ENCODE assay signal across 8 mouse cellular contexts in genomic region chr4:124701052-124701845, GRCm38 (mm10). TPM values are rescaled to one million over a fixed set of nuclear protein-coding genes. Genes with fewer than 3 reads are reported as not detected.
DNase-seq lines count a peak whose midpoint lies in the region; ATAC-seq and TF ChIP-seq lines count a peak whose summit lies in the region.

No protein-coding gene starts in this region.

- DNase-seq in kidney, adult 18-20 months: no peak
- DNase-seq in Patski (ENCODE audit: low read depth, low spot score): no peak
- peak; percentile 83 for DNase-seq in gastrocnemius, adult 2 months
- DNase-seq in yolk sac, embryonic 10.5 days (ENCODE audit: low spot score): peak; percentile 69
- no peak for DNase-seq in right cerebral cortex, postnatal 4 days

- no peak for TF ChIP-seq CTCF in Patski (IDR thresholded peaks at IDR 0.05)
- no peak for TF ChIP-seq CTCF in gastrocnemius, adult 2 months (IDR thresholded peaks at IDR 0.05)

- CTCF ChIA-PET in Patski (lab: Charles Lee): interaction anchor here (1.0 to 1.3 kb wide), 2 partner anchors 10 to 13 kb away, joined by 3 to 4 read pairs; no protein-coding TSS in a partner anchor

- peak overlapping the region; percentile 86 for H3K4me3 ChIP-seq in kidney, embryonic 15.5 days (replicated peaks)
- peak overlapping the region; percentile 93 for H3K4me3 ChIP-seq in gastrocnemius, adult 2 months
- peak overlapping the region; percentile 60 for H3K4me3 ChIP-seq in midbrain, embryonic 12.5 days

- 0 out of 2 replicates have a peak, but pooled peaks cover 2% of the 10 kb centered on the region for H3K27me3 ChIP-seq in kidney, embryonic 15.5 days
- no peaks in the 10 kb centered on the region for H3K27me3 ChIP-seq in Patski
- peaks cover 38% of the 10 kb centered on the region for H3K27me3 ChIP-seq in midbrain, embryonic 12.5 days

- peaks cover 7% of the 10 kb centered on the region; the same call in 1 of the 2 replicates for H3K36me3 ChIP-seq in kidney, embryonic 15.5 days
- H3K36me3 ChIP-seq in midbrain, embryonic 12.5 days: no peaks in the 10 kb centered on the region

- peak overlapping the region; percentile 88 for H3K27ac ChIP-seq in kidney, embryonic 15.5 days
- peak overlapping the region; percentile 99 for H3K27ac ChIP-seq in gastrocnemius, adult 2 months
- H3K27ac ChIP-seq in midbrain, embryonic 12.5 days (replicated peaks): 0 out of 2 replicates have a peak overlapping the region, but pooled peaks have one; percentile 10

- H3K4me1 ChIP-seq in kidney, embryonic 15.5 days: peaks cover 65% of the 10 kb centered on the region
- peaks cover 52% of the 10 kb centered on the region for H3K4me1 ChIP-seq in midbrain, embryonic 12.5 days

- POLR2A ChIA-PET in Patski (lab: Charles Lee): interaction anchor here (0.7 to 1.0 kb wide), 2 partner anchors 8 to 16 kb away, joined by 4 to 5 read pairs; no protein-coding TSS in a partner anchor

- H3K9me3 ChIP-seq in kidney, embryonic 15.5 days (replicated peaks): no peaks in the 10 kb centered on the region
- H3K9me3 ChIP-seq in midbrain, embryonic 12.5 days: no peaks in the 10 kb centered on the region

- intact Hi-C loops in gastrocnemius, adult 2 months (cut with DNase I): loop anchor here (2.0 kb wide), 1 partner anchor 16 kb away; no protein-coding TSS in a partner anchor

- H3K9ac ChIP-seq in kidney, embryonic 15.5 days: peak overlapping the region; percentile 91
- peak overlapping the region; percentile 77 for H3K9ac ChIP-seq in midbrain, embryonic 12.5 days (replicated peaks)

- WGBS in kidney, embryonic 15.5 days: 3% methylated on average over 22 of the region's 22 CpGs
- 3% methylated on average over 22 of the region's 22 CpGs for WGBS in midbrain, embryonic 12.5 days

- in situ Hi-C loops in Patski (cut with MboI; ENCODE audit: low pct_unique_long_range_greater_than_20kb): no loop called here

- ATAC-seq in kidney, embryonic 15.5 days (replicated peaks; ENCODE audit: low FRiP score): peak; percentile 20
- ATAC-seq in Patski: peak; percentile 17
- peak; percentile 25 for ATAC-seq in inflammation-experienced regulatory T-cells, adult 6 months
- ATAC-seq in midbrain, embryonic 12.5 days (ENCODE audit: low FRiP score, low read depth): 0 out of 2 replicates have a peak, but pooled peaks have one; percentile 8

- peak overlapping the region; percentile 95 for H3K4me2 ChIP-seq in kidney, embryonic 15.5 days
- peak overlapping the region; percentile 98 for H3K4me2 ChIP-seq in midbrain, embryonic 12.5 days (replicated peaks)

RNA-seq across cellular contexts. Expression of gene Fhl3, which starts 0.7 kb away (rescaled TPM):
- polyA plus RNA-seq in kidney, embryonic 15.5 days (2015; fragmentation: Nextera tagmentation; extraction: Ambion mirVana): 8.4 and 12.4 TPM in 2 replicates
- polyA plus RNA-seq in Patski (2021): 35.5 TPM
- 100 to 1,000 TPM; 151 to 515 TPM for total RNA-seq in gastrocnemius, adult 2 months (2021)
- polyA plus RNA-seq in inflammation-experienced regulatory T-cells, adult 6 months (2017; shearing (Covaris generic)): 10 to 100 TPM in 2 of 3 experiments, 1 to 10 TPM in 1; 8.2 to 15.6 (median 13.5) TPM
- polyA plus RNA-seq in midbrain, embryonic 12.5 days (2016; fragmentation: Nextera tagmentation; extraction: Ambion mirVana): 2.6 and 4.1 TPM in 2 replicates

RNA-seq across cellular contexts. Expression of gene Utp11, which starts 7.8 kb away (rescaled TPM):
- 78.5 and 81.9 TPM in 2 replicates for polyA plus RNA-seq in kidney, embryonic 15.5 days (2015; fragmentation: Nextera tagmentation; extraction: Ambion mirVana)
- polyA plus RNA-seq in Patski (2021): 40.6 TPM
- 10 to 100 TPM; 17.5 to 21.5 TPM for total RNA-seq in gastrocnemius, adult 2 months (2021)
- 10 to 100 TPM; 84.4 to 92.4 (median 85.0) TPM for polyA plus RNA-seq in inflammation-experienced regulatory T-cells, adult 6 months (2017; shearing (Covaris generic))
- polyA plus RNA-seq in midbrain, embryonic 12.5 days (2016; fragmentation: Nextera tagmentation; extraction: Ambion mirVana): 61.9 and 63.0 TPM in 2 replicates

RNA-seq across cellular contexts. Expression of gene Sf3a3, which starts 13.3 kb away (rescaled TPM):
- polyA plus RNA-seq in kidney, embryonic 15.5 days (2015; fragmentation: Nextera tagmentation; extraction: Ambion mirVana): 171 and 175 TPM in 2 replicates
- 59.3 TPM for polyA plus RNA-seq in Patski (2021)
- 10 to 100 TPM; 11.1 to 14.3 TPM for total RNA-seq in gastrocnemius, adult 2 months (2021)
- 100 to 1,000 TPM; 106 to 117 (median 115) TPM for polyA plus RNA-seq in inflammation-experienced regulatory T-cells, adult 6 months (2017; shearing (Covaris generic))
- polyA plus RNA-seq in midbrain, embryonic 12.5 days (2016; fragmentation: Nextera tagmentation; extraction: Ambion mirVana): 194 and 195 TPM in 2 replicates

RNA-seq across cellular contexts. Expression of gene Inpp5b, which starts 40.4 kb away (rescaled TPM):
- polyA plus RNA-seq in kidney, embryonic 15.5 days (2015; fragmentation: Nextera tagmentation; extraction: Ambion mirVana): 29.6 and 33.7 TPM in 2 replicates
- 15.6 TPM for polyA plus RNA-seq in Patski (2021)
- 10 to 100 TPM in 1 of 2 experiments, 1 to 10 TPM in 1; 8.9 to 10.6 TPM for total RNA-seq in gastrocnemius, adult 2 months (2021)
- 100 to 1,000 TPM in 2 of 3 experiments, 10 to 100 TPM in 1; 93.6 to 120 (median 110) TPM for polyA plus RNA-seq in inflammation-experienced regulatory T-cells, adult 6 months (2017; shearing (Covaris generic))
- polyA plus RNA-seq in midbrain, embryonic 12.5 days (2016; fragmentation: Nextera tagmentation; extraction: Ambion mirVana): 25.2 and 28.8 TPM in 2 replicates

RNA-seq across cellular contexts. Expression of gene Pou3f1, which starts 44.6 kb away (rescaled TPM):
- 0.62 and 0.69 TPM in 2 replicates for polyA plus RNA-seq in kidney, embryonic 15.5 days (2015; fragmentation: Nextera tagmentation; extraction: Ambion mirVana)
- polyA plus RNA-seq in Patski (2021): 0.24 TPM
- total RNA-seq in gastrocnemius, adult 2 months (2021): under 1 TPM; 0.14 to 0.26 TPM
- not detected for polyA plus RNA-seq in inflammation-experienced regulatory T-cells, adult 6 months (2017; shearing (Covaris generic))
- 26.2 and 30.5 TPM in 2 replicates for polyA plus RNA-seq in midbrain, embryonic 12.5 days (2016; fragmentation: Nextera tagmentation; extraction: Ambion mirVana)

Comparison
In these comparisons a context has a peak if more than half of its experiments do, and no peak if none do; other contexts are left out.
1. H3K27ac ChIP-seq: peak in every context shown above with its lines; median percentile 99 in gastrocnemius, adult 2 months; 88 in kidney, embryonic 15.5 days; 10 in midbrain, embryonic 12.5 days.
2. DNase-seq: peak in gastrocnemius, adult 2 months (single experiment) and yolk sac, embryonic 10.5 days (single experiment); none in kidney, adult 18-20 months (single experiment), Patski (single experiment) and right cerebral cortex, postnatal 4 days (single experiment).
3. Peak in every context shown above with its lines, with median percentiles within 50 percentile points of each other: ATAC-seq and H3K4me3 ChIP-seq.